ENCODE assay signal across 20 mouse cellular contexts in genomic region chr4:95466647-95467046, GRCm38 (mm10).
DNase-seq lines count a peak whose midpoint lies in the region; ATAC-seq and TF ChIP-seq lines count a peak whose summit lies in the region.
"Had no signal": no experiment of that assay in that cellular context is flagged by ENCODE, and none has a peak within 500 bp of the region (broad histone marks: within the 10 kb centered on the region; RNA-seq: fewer than 3 reads in every experiment).

No protein-coding gene starts in this region.

- peak overlapping the region; percentile 44; the same call in 1 of the 2 replicates for H3K27ac ChIP-seq in lung, embryonic 15.5 days
- H3K27ac ChIP-seq: forebrain, embryonic 10.5 days; hindbrain, embryonic 13.5 days; kidney, embryonic 15.5 days; midbrain, embryonic 10.5 days; neural tube, embryonic 13.5 days; stomach, embryonic 15.5 days had no signal

- H3K27me3 ChIP-seq in lung, embryonic 15.5 days = no peaks in the 10 kb centered on the region
- H3K27me3 ChIP-seq: hindbrain, embryonic 13.5 days; kidney, embryonic 15.5 days; neural tube, embryonic 13.5 days; stomach, embryonic 15.5 days had no signal

- H3K9me3 ChIP-seq in lung, embryonic 15.5 days = no peaks in the 10 kb centered on the region
- H3K9me3 ChIP-seq: forebrain, embryonic 10.5 days; hindbrain, embryonic 13.5 days; kidney, embryonic 15.5 days; midbrain, embryonic 10.5 days; neural tube, embryonic 13.5 days; stomach, embryonic 15.5 days had no signal

- no peak overlapping the region for H3K4me3 ChIP-seq in lung, embryonic 15.5 days
- no peak overlapping the region for H3K4me3 ChIP-seq in lung, adult 2 months (replicated peaks; ENCODE audit: extremely low read depth, low read depth, low read length)
- H3K4me3 ChIP-seq: forebrain, embryonic 10.5 days; hindbrain, embryonic 13.5 days; kidney, embryonic 15.5 days; midbrain, embryonic 10.5 days; neural tube, embryonic 13.5 days; stomach, embryonic 15.5 days had no signal

- no peaks in the 10 kb centered on the region for H3K36me3 ChIP-seq in lung, embryonic 15.5 days
- H3K36me3 ChIP-seq: forebrain, embryonic 10.5 days; hindbrain, embryonic 13.5 days; kidney, embryonic 15.5 days; midbrain, embryonic 10.5 days; neural tube, embryonic 13.5 days; stomach, embryonic 15.5 days had no signal

- peak; percentile 59 for ATAC-seq in lung, embryonic 15.5 days (ENCODE audit: borderline replicate concordance, extremely low read depth, low FRiP score, low TSS enrichment)
- ATAC-seq in activated CD4-positive, CD25-positive, alpha-beta regulatory T cell, adult 4 months = peak; percentile 94
- ATAC-seq in inflammation-experienced regulatory T-cells, adult 6 months = peak; percentile 97
- ATAC-seq: intestine, embryonic 16.5 days had no signal

- WGBS in lung, embryonic 15.5 days = 21% methylated on average over 2 of the region's 2 CpGs
- WGBS in lung, adult 2 months = 29% methylated on average over 2 of the region's 2 CpGs

- H3K4me2 ChIP-seq in lung, embryonic 15.5 days = no peak overlapping the region
- H3K4me2 ChIP-seq: hindbrain, embryonic 13.5 days; kidney, embryonic 15.5 days; neural tube, embryonic 13.5 days; stomach, embryonic 15.5 days had no signal

- H3K9ac ChIP-seq in lung, embryonic 15.5 days = no peak overlapping the region
- H3K9ac ChIP-seq: hindbrain, embryonic 13.5 days; kidney, embryonic 15.5 days; neural tube, embryonic 13.5 days; stomach, embryonic 15.5 days had no signal

- TF ChIP-seq CTCF in lung, adult 2 months (IDR thresholded peaks at IDR 0.05; ENCODE audit: insufficient read depth, low read length) = no peak

- no peak for TF ChIP-seq POLR2A in lung, adult 2 months (IDR thresholded peaks at IDR 0.05; ENCODE audit: borderline replicate concordance, extremely low read depth, low read depth, low read length)

- no peak for DNase-seq in lung, adult 2 months
- DNase-seq in lung, postnatal 36 days = peak; percentile 65
- DNase-seq in frontal cortex, postnatal 25 days (ENCODE audit: low spot score in 2 of 2) = no peak
- no peak for DNase-seq in embryo, embryonic 9.5 days (ENCODE audit: extremely low spot score)
- DNase-seq: adrenal gland, postnatal 25 days; cerebellum, adult 18-20 months; gastrocnemius, postnatal 36 days; layer of hippocampus, postnatal 36 days; right cerebral cortex, postnatal 14 days; thymus, postnatal 36 days had no signal

- H3K4me1 ChIP-seq in lung, embryonic 15.5 days = no peaks in the 10 kb centered on the region
- peaks cover 5% of the 10 kb centered on the region for H3K4me1 ChIP-seq in lung, adult 2 months (ENCODE audit: control insufficient read depth, insufficient read depth, low read length)
- H3K4me1 ChIP-seq: hindbrain, embryonic 13.5 days; kidney, embryonic 15.5 days; neural tube, embryonic 13.5 days; stomach, embryonic 15.5 days had no signal
